Mouse (Mus musculus) olfactory bulb, adult 2 months (tissue): Measurements from ENCODE around the gene Cep63.

Experiments used
- CTCF ChIP-seq: fragments of 200-500 bp; IDR thresholded peaks from 2 replicates; pipeline ENCODE4 v1.5.1; 2012; ENCODE audit warnings: low read depth, mild to moderate bottlenecking, low read length, moderate library complexity; ENCODE audit not compliant: insufficient read depth
- POLR2A ChIP-seq: fragments of 200-500 bp; IDR thresholded peaks from 2 replicates; pipeline ENCODE4 v1.6.1; 2012; ENCODE audit warnings: mild to moderate bottlenecking, low read depth, low read length, moderate library complexity; ENCODE audit not compliant: insufficient read depth

GRCm38 (mm10) chr9:102545406-102546255 is 80.7 kb downstream of the Cep63 start:
- TF ChIP-seq CTCF: no peak
- no peak for TF ChIP-seq POLR2A
